Mouse (Mus musculus) MEL-GATA-1-ER (cell line): ENCODE measurements at regions not wholly inside any gene's neighbourhood (a gene's known extent, or its start where the extent isn't known, plus 50 kb on each side); places are given as distances from the start of the nearest gene placed in this dataset.
"Not testable (repeated sequence)": the region's sequence is repeated elsewhere in the genome, so short reads cannot be mapped to it uniquely, and the experiment has no call there.

Source experiments
- DNase-seq: peaks from one replicate; pipeline ENCODE4 v3.0.0-alpha.2; 2012; ENCODE audit warnings: low read depth; ENCODE audit errors: extremely low read depth

GRCm38 (mm10) chr2:129949786-129950185 is 62.4 kb upstream of the Tgm3 start:
- DNase-seq, result not testable (repeated sequence)

GRCm38 (mm10) chr2:129952486-129952885 is 59.7 kb upstream of the Tgm3 start:
- DNase-seq, result no peak

GRCm38 (mm10) chr2:129955260-129955691 is 56.9 kb upstream of the Tgm3 start:
- no peak for DNase-seq

GRCm38 (mm10) chr2:129958120-129958519 is 54.0 kb upstream of the Tgm3 start:
- no peak for DNase-seq

GRCm38 (mm10) chr2:129960364-129960763 is 51.8 kb upstream of the Tgm3 start:
- no peak for DNase-seq

GRCm38 (mm10) chr2:129961522-129961921 is 50.6 kb upstream of the Tgm3 start:
- DNase-seq, result no peak
